Comparison of ENCODE assay signal across 9 mouse cellular contexts in the genomic region with DNA sequence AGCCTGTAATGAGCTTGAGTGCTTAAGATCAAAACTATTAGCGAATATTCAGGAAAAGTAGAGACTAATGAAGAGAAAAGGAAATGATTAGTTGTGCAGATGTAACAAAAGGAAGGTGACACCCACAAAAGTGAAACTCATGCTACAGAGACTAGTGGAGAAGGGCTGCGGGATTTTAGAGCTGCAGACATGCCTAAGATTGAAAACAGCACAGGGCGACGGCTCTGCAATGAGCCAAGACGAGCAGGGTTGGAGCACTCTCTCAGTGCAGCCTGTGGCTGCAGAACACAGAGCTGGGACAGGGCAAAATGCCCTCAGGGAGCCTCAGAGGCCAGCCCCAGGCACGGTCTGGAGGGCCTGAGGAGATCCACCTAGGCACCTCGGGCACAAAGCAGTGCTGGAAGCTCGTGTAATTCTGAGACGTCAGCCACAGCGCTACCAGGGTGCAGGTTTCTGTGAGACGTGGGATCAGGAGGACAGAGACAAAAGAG. TPM values are rescaled to one million over a fixed set of nuclear protein-coding genes. Genes with fewer than 3 reads are reported as not detected.
DNase-seq lines count a peak whose midpoint lies in the region; ATAC-seq lines count a peak whose summit lies in the region.
"Had no signal": no experiment of that assay in that cellular context is flagged by ENCODE, and none has a peak within 500 bp of the region (broad histone marks: within the 10 kb centered on the region; RNA-seq: fewer than 3 reads in every experiment).

No protein-coding gene starts in this region.

- no peak overlapping the region for H3K4me3 ChIP-seq in limb, embryonic 11.5 days (ENCODE audit: low read depth, low read length)
- H3K4me3 ChIP-seq in neural tube, embryonic 15.5 days (replicated peaks) = no peak overlapping the region

- no peaks in the 10 kb centered on the region for H3K27me3 ChIP-seq in limb, embryonic 11.5 days (ENCODE audit: control insufficient read depth, insufficient read depth, low read length)
- no peaks in the 10 kb centered on the region for H3K27me3 ChIP-seq in neural tube, embryonic 15.5 days (replicated peaks)
- H3K27me3 ChIP-seq: Patski had no signal

- peak overlapping the region; percentile 34; the same call in 1 of the 2 replicates for H3K4me2 ChIP-seq in limb, embryonic 11.5 days (ENCODE audit: low read depth, severe bottlenecking)
- peak overlapping the region; percentile 41 for H3K4me2 ChIP-seq in neural tube, embryonic 15.5 days

- WGBS in limb, embryonic 11.5 days = 18% methylated on average over 11 of the region's 11 CpGs
- WGBS in neural tube, embryonic 15.5 days = 13% methylated on average over 11 of the region's 11 CpGs

- H3K27ac ChIP-seq in limb, embryonic 11.5 days (replicated peaks; ENCODE audit: low read depth, low read length) = peak overlapping the region; percentile 99
- H3K27ac ChIP-seq in neural tube, embryonic 15.5 days (replicated peaks) = peak overlapping the region; percentile 85

- peaks cover 46% of the 10 kb centered on the region for H3K4me1 ChIP-seq in limb, embryonic 11.5 days (ENCODE audit: control insufficient read depth, insufficient read depth, low read length)
- peaks cover 56% of the 10 kb centered on the region for H3K4me1 ChIP-seq in neural tube, embryonic 15.5 days

- no peaks in the 10 kb centered on the region for H3K36me3 ChIP-seq in limb, embryonic 11.5 days (ENCODE audit: control insufficient read depth, insufficient read depth, low read length)
- H3K36me3 ChIP-seq in neural tube, embryonic 15.5 days = no peaks in the 10 kb centered on the region

- H3K9ac ChIP-seq in limb, embryonic 11.5 days (ENCODE audit: low read length) = peak overlapping the region; percentile 71
- peak overlapping the region; percentile 31 for H3K9ac ChIP-seq in neural tube, embryonic 15.5 days (replicated peaks)

- no peaks in the 10 kb centered on the region for H3K9me3 ChIP-seq in limb, embryonic 11.5 days (ENCODE audit: control insufficient read depth, low read length)
- H3K9me3 ChIP-seq in neural tube, embryonic 15.5 days (replicated peaks) = no peaks in the 10 kb centered on the region

- peak; percentile 37; the same call in 1 of the 2 replicates for ATAC-seq in limb, embryonic 11.5 days (ENCODE audit: insufficient number of reproducible peaks, low FRiP score, low TSS enrichment, low read depth)
- ATAC-seq in neural tube, embryonic 15.5 days (ENCODE audit: low FRiP score) = peak; percentile 65
- ATAC-seq: Patski had no signal

- DNase-seq in left cerebral cortex, adult 18-20 months (ENCODE audit: low spot score in 2 of 2) = peak; percentile 33 to 49
- DNase-seq in left cerebral cortex, adult 9 months (ENCODE audit: low spot score in 2 of 2) = no peak
- DNase-seq in embryo, embryonic 10.5 days (ENCODE audit: low spot score) = peak; percentile 54
- peak; percentile 11 to 26 for DNase-seq in heart, adult 9 months (ENCODE audit: low spot score in 2 of 2)
- peak; percentile 62 for DNase-seq in limb, embryonic 11.5 days (ENCODE audit: low spot score)
- no peak for DNase-seq in natural killer cell, adult 2 months (ENCODE audit: low spot score in 2 of 2)
- DNase-seq in kidney, adult 8-10 months = no peak

RNA-seq across cellular contexts. Expression of a gene that starts 18.2 kb away (rescaled TPM):
- total RNA-seq in left cerebral cortex, adult 18-20 months (2021) = 1 to 10 TPM; 6.4 to 7.0 TPM
- polyA plus RNA-seq in limb, embryonic 11.5 days (2014; fragmentation: Nextera tagmentation; extraction: Ambion mirVana) = 43.2 and 48.9 TPM in 2 replicates
- 10.7 and 11.6 TPM in 2 replicates for polyA plus RNA-seq in neural tube, embryonic 15.5 days (2015; fragmentation: Nextera tagmentation; extraction: Ambion mirVana)

RNA-seq across cellular contexts. Expression of a gene that starts 36.3 kb away (rescaled TPM):
- total RNA-seq in left cerebral cortex, adult 18-20 months (2021) = not detected
- 0.27 TPM in 1 of 2 replicates, not detected in the other for polyA plus RNA-seq in limb, embryonic 11.5 days (2014; fragmentation: Nextera tagmentation; extraction: Ambion mirVana)
- polyA plus RNA-seq in neural tube, embryonic 15.5 days (2015; fragmentation: Nextera tagmentation; extraction: Ambion mirVana) = 0.50 and 7.6 TPM in 2 replicates
- polyA plus RNA-seq: Patski had no signal

RNA-seq across cellular contexts. Expression of a gene that starts 48.0 kb away (rescaled TPM):
- total RNA-seq in left cerebral cortex, adult 18-20 months (2021) = 100 to 1,000 TPM in 1 of 2 experiments, 10 to 100 TPM in 1; 94.5 to 106 TPM
- polyA plus RNA-seq in limb, embryonic 11.5 days (2014; fragmentation: Nextera tagmentation; extraction: Ambion mirVana) = 2,834 and 2,987 TPM in 2 replicates
- polyA plus RNA-seq in neural tube, embryonic 15.5 days (2015; fragmentation: Nextera tagmentation; extraction: Ambion mirVana) = 378 and 417 TPM in 2 replicates

Comparison
In these comparisons a context has a peak if more than half of its experiments do, and no peak if none do; other contexts are left out.
1. DNase-seq: peak in left cerebral cortex, adult 18-20 months (2 of 2), embryo, embryonic 10.5 days (single experiment), heart, adult 9 months (2 of 2) and limb, embryonic 11.5 days (single experiment); none in left cerebral cortex, adult 9 months (0 of 2), natural killer cell, adult 2 months (0 of 2) and kidney, adult 8-10 months (0 of 2).